Mouse (Mus musculus) liver, adult 2 months (tissue): ENCODE data around the gene Adam19.

Experiments used
- CTCF ChIP-seq: fragments of 200-500 bp; IDR thresholded peaks from 2 replicates; pipeline ENCODE4 v1.5.1; 2011; ENCODE audit warnings: low read depth, low read length, control low read depth
- POLR2A ChIP-seq: fragments of 200-500 bp; IDR thresholded peaks from 2 replicates; pipeline ENCODE4 v1.6.1; 2011; ENCODE audit warnings: low read length, control low read depth; ENCODE audit not compliant: insufficient read depth; ENCODE audit errors: extremely low read depth

- TF ChIP-seq CTCF = no peak
- TF ChIP-seq POLR2A = no peak
Observed at GRCm38 (mm10) chr11:46054911-46055895, 589 bp upstream of the Adam19 start.
